Mouse (Mus musculus): ENCODE measurements at regions not wholly inside any gene's neighbourhood (a gene's known extent, or its start where the extent isn't known, plus 50 kb on each side); places are given as distances from the start of the nearest gene placed in this dataset.

- Histone ChIP-seq H3K36me3 (ENCODE audit: control insufficient read depth, insufficient read depth, low read length) (no peaks in the 10 kb centered on the region), H3K9ac (ENCODE audit: low read length) (no peak overlapping the region), H3K27me3 (ENCODE audit: control insufficient read depth, insufficient read depth, low read length) (no peaks in the 10 kb centered on the region), H3K9me3 (ENCODE audit: control insufficient read depth, low read length) (no peaks in the 10 kb centered on the region), H3K4me1 (ENCODE audit: control insufficient read depth, insufficient read depth, low read length) (peaks cover 6% of the 10 kb centered on the region; the same call in 1 of the 2 replicates), H3K27ac (ENCODE audit: low read depth, low read length) (no peak overlapping the region), H3K4me2 (no peak overlapping the region), H3K4me3 (ENCODE audit: low read depth, low read length) (no peak overlapping the region)
- DNase-seq (ENCODE audit: low spot score, missing footprints) (peak; percentile 85), ATAC-seq (ENCODE audit: low FRiP score) (no peak)
- WGBS = 48% methylated on average over 9 of the region's 9 CpGs
These were observed 386.9 kb upstream of the Pmfbp1 start for GRCm38 (mm10) chr8:109106971-109107370.

- no peaks in the 10 kb centered on the region for H3K9me3 ChIP-seq (ENCODE audit: control insufficient read depth, low read length)
- H3K27ac ChIP-seq (ENCODE audit: low read depth, low read length) = no peak overlapping the region
- H3K36me3 ChIP-seq (ENCODE audit: control insufficient read depth, insufficient read depth, low read length) = no peaks in the 10 kb centered on the region
- H3K9ac ChIP-seq (ENCODE audit: low read length) = no peak overlapping the region
- DNase-seq (ENCODE audit: low spot score, missing footprints) (no peak), ATAC-seq (ENCODE audit: low FRiP score) (no peak)
- no peak overlapping the region for H3K4me3 ChIP-seq (ENCODE audit: low read depth, low read length)
- peaks cover 6% of the 10 kb centered on the region; the same call in 1 of the 2 replicates for H3K4me1 ChIP-seq (ENCODE audit: control insufficient read depth, insufficient read depth, low read length)
- H3K4me2 ChIP-seq = no peak overlapping the region
- H3K27me3 ChIP-seq (ENCODE audit: control insufficient read depth, insufficient read depth, low read length) = no peaks in the 10 kb centered on the region
- 71% methylated on average over 12 of the region's 12 CpGs for WGBS
These were observed 386.1 kb upstream of the Pmfbp1 start for GRCm38 (mm10) chr8:109107762-109108161.

- H3K4me1 ChIP-seq (ENCODE audit: control insufficient read depth, insufficient read depth, low read length) = peaks cover 6% of the 10 kb centered on the region; the same call in 1 of the 2 replicates
- H3K9me3 ChIP-seq (ENCODE audit: control insufficient read depth, low read length) = no peaks in the 10 kb centered on the region
- DNase-seq (ENCODE audit: low spot score, missing footprints) (no peak), ATAC-seq (ENCODE audit: low FRiP score) (no peak)
- H3K4me3 ChIP-seq (ENCODE audit: low read depth, low read length) = no peak overlapping the region
- H3K27me3 ChIP-seq (ENCODE audit: control insufficient read depth, insufficient read depth, low read length) = no peaks in the 10 kb centered on the region
- no peak overlapping the region for H3K9ac ChIP-seq (ENCODE audit: low read length)
- no peak overlapping the region for H3K4me2 ChIP-seq
- H3K36me3 ChIP-seq (ENCODE audit: control insufficient read depth, insufficient read depth, low read length) = no peaks in the 10 kb centered on the region
- 85% methylated on average over 4 of the region's 4 CpGs for WGBS
- no peak overlapping the region for H3K27ac ChIP-seq (ENCODE audit: low read depth, low read length)
These were observed 384.4 kb upstream of the Pmfbp1 start for GRCm38 (mm10) chr8:109109390-109109789.

GRCm38 (mm10) chr8:109121776-109122175 is 372.1 kb upstream of the Pmfbp1 start:
- Histone ChIP-seq H3K9me3 (ENCODE audit: control insufficient read depth, low read length) (no peaks in the 10 kb centered on the region), H3K27ac (ENCODE audit: low read depth, low read length) (no peak overlapping the region; the same call in 1 of the 2 replicates), H3K9ac (ENCODE audit: low read length) (no peak overlapping the region), H3K4me1 (ENCODE audit: control insufficient read depth, insufficient read depth, low read length) (no peaks in the 10 kb centered on the region; the same call in 1 of the 2 replicates), H3K4me2 (no peak overlapping the region), H3K36me3 (ENCODE audit: control insufficient read depth, insufficient read depth, low read length) (no peaks in the 10 kb centered on the region), H3K4me3 (ENCODE audit: low read depth, low read length) (no peak overlapping the region), H3K27me3 (ENCODE audit: control insufficient read depth, insufficient read depth, low read length) (no peaks in the 10 kb centered on the region)
- no peak for DNase-seq (ENCODE audit: low spot score, missing footprints)
- WGBS = 23% methylated on average over 6 of the region's 6 CpGs
- no peak for ATAC-seq (ENCODE audit: low FRiP score)

GRCm38 (mm10) chr8:109142495-109143158 is 351.2 kb upstream of the Pmfbp1 start:
- Histone ChIP-seq H3K36me3 (ENCODE audit: control insufficient read depth, insufficient read depth, low read length) (no peaks in the 10 kb centered on the region), H3K27me3 (ENCODE audit: control insufficient read depth, insufficient read depth, low read length) (no peaks in the 10 kb centered on the region), H3K4me3 (ENCODE audit: low read depth, low read length) (no peak overlapping the region), H3K9ac (ENCODE audit: low read length) (no peak overlapping the region), H3K9me3 (ENCODE audit: control insufficient read depth, low read length) (no peaks in the 10 kb centered on the region), H3K4me2 (no peak overlapping the region), H3K27ac (ENCODE audit: low read depth, low read length) (no peak overlapping the region), H3K4me1 (ENCODE audit: control insufficient read depth, insufficient read depth, low read length) (no peaks in the 10 kb centered on the region)
- WGBS = 89% methylated on average over 8 of the region's 8 CpGs
- ATAC-seq (ENCODE audit: low FRiP score) (no peak), DNase-seq (ENCODE audit: low spot score, missing footprints) (no peak)

GRCm38 (mm10) chr8:109151711-109152110 is 342.1 kb upstream of the Pmfbp1 start:
- Histone ChIP-seq H3K4me1 (ENCODE audit: control insufficient read depth, insufficient read depth, low read length) (no peaks in the 10 kb centered on the region), H3K4me3 (ENCODE audit: low read depth, low read length) (no peak overlapping the region), H3K9me3 (ENCODE audit: control insufficient read depth, low read length) (0 out of 2 replicates have a peak, but pooled peaks cover 2% of the 10 kb centered on the region), H3K27ac (ENCODE audit: low read depth, low read length) (no peak overlapping the region), H3K4me2 (no peak overlapping the region), H3K9ac (ENCODE audit: low read length) (no peak overlapping the region), H3K36me3 (ENCODE audit: control insufficient read depth, insufficient read depth, low read length) (no peaks in the 10 kb centered on the region), H3K27me3 (ENCODE audit: control insufficient read depth, insufficient read depth, low read length) (no peaks in the 10 kb centered on the region)
- ATAC-seq (ENCODE audit: low FRiP score) = no peak
- DNase-seq (ENCODE audit: low spot score, missing footprints) = no peak
- 86% methylated on average over 4 of the region's 4 CpGs for WGBS

DNA sequence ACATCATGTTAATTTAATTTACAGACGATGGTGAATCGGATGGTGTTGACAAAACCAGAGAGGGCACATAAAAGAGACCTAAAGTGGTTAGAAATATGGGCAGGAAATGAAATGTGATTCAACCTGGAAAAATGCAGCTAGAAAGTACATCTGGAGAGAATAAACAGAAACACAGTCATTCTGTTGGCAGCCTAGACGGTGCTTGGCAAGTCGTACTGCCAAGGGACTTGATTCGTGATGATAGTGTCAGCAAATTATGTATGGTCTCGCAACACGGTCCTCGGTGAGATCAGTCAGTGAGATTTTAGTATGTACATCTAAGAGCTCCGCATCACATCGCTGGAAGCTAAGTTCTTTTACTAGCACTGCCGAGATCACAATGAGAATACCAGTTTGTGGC is 338.3 kb upstream of the Pmfbp1 start:
- Histone ChIP-seq H3K36me3 (ENCODE audit: control insufficient read depth, insufficient read depth, low read length) (no peaks in the 10 kb centered on the region), H3K4me2 (no peak overlapping the region), H3K9me3 (ENCODE audit: control insufficient read depth, low read length) (0 out of 2 replicates have a peak, but pooled peaks cover 2% of the 10 kb centered on the region), H3K27ac (ENCODE audit: low read depth, low read length) (no peak overlapping the region), H3K4me3 (ENCODE audit: low read depth, low read length) (no peak overlapping the region), H3K4me1 (ENCODE audit: control insufficient read depth, insufficient read depth, low read length) (no peaks in the 10 kb centered on the region), H3K9ac (ENCODE audit: low read length) (no peak overlapping the region), H3K27me3 (ENCODE audit: control insufficient read depth, insufficient read depth, low read length) (no peaks in the 10 kb centered on the region)
- ATAC-seq (ENCODE audit: low FRiP score) = no peak
- WGBS = 88% methylated on average over 11 of the region's 11 CpGs
- no peak for DNase-seq (ENCODE audit: low spot score, missing footprints)

DNA sequence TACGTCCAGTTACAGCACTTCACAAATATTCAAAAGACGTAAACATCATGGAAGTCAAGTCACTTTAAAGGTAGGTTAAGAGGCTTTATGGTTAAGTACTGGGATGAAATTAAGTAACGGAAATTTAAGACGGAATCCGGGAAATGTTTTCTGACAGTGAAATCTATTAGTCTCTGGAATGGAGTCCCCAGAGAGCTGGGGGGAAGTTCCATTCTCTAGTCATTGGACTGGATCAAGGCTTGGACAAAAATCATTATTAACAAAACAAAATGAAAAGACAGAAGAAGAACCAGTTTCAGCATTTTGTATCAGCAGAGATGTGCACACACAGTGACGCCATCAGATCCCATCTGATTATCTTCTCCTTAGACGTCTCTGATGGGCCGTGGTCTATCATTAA is 337.8 kb upstream of the Pmfbp1 start:
- H3K27ac ChIP-seq (ENCODE audit: low read depth, low read length) = no peak overlapping the region
- no peak for ATAC-seq (ENCODE audit: low FRiP score)
- H3K36me3 ChIP-seq (ENCODE audit: control insufficient read depth, insufficient read depth, low read length) = no peaks in the 10 kb centered on the region
- no peak overlapping the region for H3K4me3 ChIP-seq (ENCODE audit: low read depth, low read length)
- no peak overlapping the region for H3K4me2 ChIP-seq
- no peaks in the 10 kb centered on the region for H3K27me3 ChIP-seq (ENCODE audit: control insufficient read depth, insufficient read depth, low read length)
- WGBS = 91% methylated on average over 8 of the region's 8 CpGs
- H3K9me3 ChIP-seq (ENCODE audit: control insufficient read depth, low read length) = 0 out of 2 replicates have a peak, but pooled peaks cover under 1% of the 10 kb centered on the region
- no peak overlapping the region for H3K9ac ChIP-seq (ENCODE audit: low read length)
- no peak for DNase-seq (ENCODE audit: low spot score, missing footprints)
- no peaks in the 10 kb centered on the region for H3K4me1 ChIP-seq (ENCODE audit: control insufficient read depth, insufficient read depth, low read length)

- no peak overlapping the region for H3K4me3 ChIP-seq (ENCODE audit: low read depth, low read length)
- no peaks in the 10 kb centered on the region for H3K27me3 ChIP-seq (ENCODE audit: control insufficient read depth, insufficient read depth, low read length)
- H3K4me2 ChIP-seq = no peak overlapping the region
- H3K4me1 ChIP-seq (ENCODE audit: control insufficient read depth, insufficient read depth, low read length) = no peaks in the 10 kb centered on the region
- no peak for DNase-seq (ENCODE audit: low spot score, missing footprints)
- ATAC-seq (ENCODE audit: low FRiP score) = no peak
- no peaks in the 10 kb centered on the region for H3K36me3 ChIP-seq (ENCODE audit: control insufficient read depth, insufficient read depth, low read length)
- H3K9me3 ChIP-seq (ENCODE audit: control insufficient read depth, low read length) = no peaks in the 10 kb centered on the region
- H3K9ac ChIP-seq (ENCODE audit: low read length) = no peak overlapping the region
- H3K27ac ChIP-seq (ENCODE audit: low read depth, low read length) = no peak overlapping the region
- WGBS = 84% methylated on average over 4 of the region's 4 CpGs
These were observed 321.1 kb upstream of the Pmfbp1 start for GRCm38 (mm10) chr8:109172701-109173100.

All from midbrain, embryonic 11.5 days (tissue).